In genomic region chr5:123039120-123039752, GRCm38 (mm10) we compare ENCODE assay signal across 8 mouse cellular contexts. TPM values are rescaled to one million over a fixed set of nuclear protein-coding genes. Genes with fewer than 3 reads are reported as not detected.
DNase-seq lines count a peak whose midpoint lies in the region; ATAC-seq and TF ChIP-seq lines count a peak whose summit lies in the region.
"Had no signal": no experiment of that assay in that cellular context is flagged by ENCODE, and none has a peak within 500 bp of the region (broad histone marks: within the 10 kb centered on the region; RNA-seq: fewer than 3 reads in every experiment).

No protein-coding gene starts in this region.

- H3K27ac ChIP-seq in liver, embryonic 14.5 days = peak overlapping the region; percentile 30

- peak; percentile 84 for ATAC-seq in liver, embryonic 14.5 days (ENCODE audit: insufficient read depth)

- no peak for TF ChIP-seq CTCF in liver, embryonic 14.5 days (IDR thresholded peaks at IDR 0.05; ENCODE audit: low read depth)

- peak overlapping the region; percentile 70 for H3K4me2 ChIP-seq in liver, embryonic 14.5 days (ENCODE audit: low read depth)

- no peaks in the 10 kb centered on the region for H3K9me3 ChIP-seq in liver, embryonic 14.5 days (ENCODE audit: control insufficient read depth, low read length)

- H3K4me3 ChIP-seq in liver, embryonic 14.5 days (ENCODE audit: insufficient read depth in 1 of 2, low read depth in 2 of 2, low read length in 2 of 2) = peak overlapping the region; percentile 47 to 70

- peak overlapping the region; percentile 63 for H3K9ac ChIP-seq in liver, embryonic 14.5 days (replicated peaks)

- no peaks in the 10 kb centered on the region for H3K36me3 ChIP-seq in liver, embryonic 14.5 days (replicated peaks; ENCODE audit: control insufficient read depth, insufficient read depth, low read depth)

- H3K27me3 ChIP-seq in liver, embryonic 14.5 days (ENCODE audit: control insufficient read depth, insufficient read depth, low read length) = no peaks in the 10 kb centered on the region

- WGBS in liver, embryonic 14.5 days (ENCODE audit: insufficient replicate concordance) = 2% methylated on average over 25 of the region's 25 CpGs

- peaks cover 14 to 32% of the 10 kb centered on the region in 2 experiments for H3K4me1 ChIP-seq in liver, embryonic 14.5 days (replicated peaks; ENCODE audit: control insufficient read depth in 2 of 2, insufficient read depth in 2 of 2, low read length in 1 of 2)

- DNase-seq in T-cell, adult 2 months (ENCODE audit: low spot score) = peak; percentile 84
- peak; percentile 87 for DNase-seq in c-Kit-positive CD71-positive TER-119-positive erythroid progenitor cells, embryonic 14.5 days (ENCODE audit: low spot score)
- peak; percentile 83 for DNase-seq in gastrocnemius, postnatal 25 days
- DNase-seq in induced T-regulatory cell, adult 2 months (ENCODE audit: low read depth) = peak; percentile 91
- DNase-seq in liver, embryonic 14.5 days (ENCODE audit: low read depth in 3 of 3, low spot score in 3 of 3) = peak; percentile 70 to 72 (median 70)
- peak; percentile 89 for DNase-seq in naive thymus-derived CD4-positive, alpha-beta T cell, adult 2 months (ENCODE audit: low read depth)
- DNase-seq in thymus, postnatal 0 days (ENCODE audit: low spot score) = peak; percentile 84

- no peak for TF ChIP-seq EP300 in liver, embryonic 14.5 days (IDR thresholded peaks at IDR 0.05; ENCODE audit: low read depth)

RNA-seq across cellular contexts. Expression of gene Morn3, which starts 7.6 kb away (rescaled TPM):
- total RNA-seq in gastrocnemius, postnatal 25 days (2021) = not detected
- not detected in 2 replicates for polyA plus RNA-seq in liver, embryonic 14.5 days (2012; rRNA removed)
- polyA plus RNA-seq in liver, embryonic 14.5 days (2014; fragmentation: Nextera tagmentation; extraction: Ambion mirVana) = not detected in 2 replicates
- 0.58 and 0.60 TPM in 2 replicates for polyA plus RNA-seq in thymus, postnatal 0 days (2015; fragmentation: Nextera tagmentation; extraction: Ambion mirVana)
- total RNA-seq: left cerebral cortex, postnatal 14 days had no signal

RNA-seq across cellular contexts. Expression of gene Orai1, which starts 24.4 kb away (rescaled TPM):
- total RNA-seq in gastrocnemius, postnatal 25 days (2021) = 10 to 100 TPM; 31.5 to 36.3 TPM
- 7.4 and 9.2 TPM in 2 replicates for polyA plus RNA-seq in liver, embryonic 14.5 days (2012; rRNA removed)
- polyA plus RNA-seq in liver, embryonic 14.5 days (2014; fragmentation: Nextera tagmentation; extraction: Ambion mirVana) = 6.3 and 8.1 TPM in 2 replicates
- 16.1 and 17.3 TPM in 2 replicates for polyA plus RNA-seq in thymus, postnatal 0 days (2015; fragmentation: Nextera tagmentation; extraction: Ambion mirVana)

RNA-seq across cellular contexts. Expression of gene Tmem120b, which starts 29.0 kb away (rescaled TPM):
- total RNA-seq in gastrocnemius, postnatal 25 days (2021) = 10 to 100 TPM; 14.1 to 15.3 TPM
- 17.7 and 19.0 TPM in 2 replicates for polyA plus RNA-seq in liver, embryonic 14.5 days (2012; rRNA removed)
- 18.0 and 18.1 TPM in 2 replicates for polyA plus RNA-seq in liver, embryonic 14.5 days (2014; fragmentation: Nextera tagmentation; extraction: Ambion mirVana)
- polyA plus RNA-seq in thymus, postnatal 0 days (2015; fragmentation: Nextera tagmentation; extraction: Ambion mirVana) = 33.2 and 35.9 TPM in 2 replicates

RNA-seq across cellular contexts. Expression of gene Kdm2b, which starts 49.6 kb away (rescaled TPM):
- 10 to 100 TPM; 12.8 to 14.3 TPM for total RNA-seq in gastrocnemius, postnatal 25 days (2021)
- 8.1 and 10.0 TPM in 2 replicates for polyA plus RNA-seq in liver, embryonic 14.5 days (2012; rRNA removed)
- 11.7 and 12.3 TPM in 2 replicates for polyA plus RNA-seq in liver, embryonic 14.5 days (2014; fragmentation: Nextera tagmentation; extraction: Ambion mirVana)
- polyA plus RNA-seq in thymus, postnatal 0 days (2015; fragmentation: Nextera tagmentation; extraction: Ambion mirVana) = 29.6 and 31.8 TPM in 2 replicates

Comparison
In these comparisons a context has a peak if more than half of its experiments do, and no peak if none do; other contexts are left out.
1. Peak in every context shown above with its lines: DNase-seq, ATAC-seq, H3K4me3 ChIP-seq and H3K27ac ChIP-seq.